Mouse (Mus musculus) C2C12 (cell line): Measurements from ENCODE around the gene Cmtr2.

ENCODE experiments used
- CTCF ChIP-seq: IDR thresholded peaks from one replicate; pipeline ENCODE4 v1.5.1; 2011; ENCODE audit not compliant: control insufficient read depth, insufficient read depth, insufficient read length
- MAX ChIP-seq: IDR thresholded peaks from one replicate; pipeline ENCODE4 v1.6.1; 2011; ENCODE audit warnings: mild to moderate bottlenecking, control low read depth
- USF1 ChIP-seq: IDR thresholded peaks from one replicate; pipeline ENCODE4 v1.6.1; 2011; ENCODE audit warnings: low read depth, mild to moderate bottlenecking, control low read depth, moderate library complexity

DNA sequence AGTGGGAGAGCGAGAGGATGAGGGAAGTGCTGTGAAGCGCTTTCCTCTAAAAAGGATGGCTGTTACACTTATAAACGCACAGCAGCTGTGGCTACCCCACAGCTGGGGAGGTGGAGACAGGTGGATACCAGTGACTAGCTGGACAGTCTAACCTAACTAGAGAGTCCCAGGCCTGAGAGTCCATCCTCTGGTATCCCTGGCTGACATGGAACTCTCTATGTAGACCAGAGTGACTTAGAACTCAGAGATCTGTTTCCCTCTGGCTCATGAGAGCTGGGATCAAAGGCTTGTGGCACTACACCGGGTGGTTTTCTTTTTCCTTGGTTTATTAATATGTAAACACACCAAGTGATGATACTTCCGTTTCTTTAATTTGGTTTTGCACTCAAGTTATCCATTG lies 1.7 kb downstream of the Cmtr2 start:
- TF ChIP-seq USF1 (no peak), CTCF (no peak), MAX (no peak)
